21 mouse cellular contexts compared by ENCODE assay signal in the genomic region with DNA sequence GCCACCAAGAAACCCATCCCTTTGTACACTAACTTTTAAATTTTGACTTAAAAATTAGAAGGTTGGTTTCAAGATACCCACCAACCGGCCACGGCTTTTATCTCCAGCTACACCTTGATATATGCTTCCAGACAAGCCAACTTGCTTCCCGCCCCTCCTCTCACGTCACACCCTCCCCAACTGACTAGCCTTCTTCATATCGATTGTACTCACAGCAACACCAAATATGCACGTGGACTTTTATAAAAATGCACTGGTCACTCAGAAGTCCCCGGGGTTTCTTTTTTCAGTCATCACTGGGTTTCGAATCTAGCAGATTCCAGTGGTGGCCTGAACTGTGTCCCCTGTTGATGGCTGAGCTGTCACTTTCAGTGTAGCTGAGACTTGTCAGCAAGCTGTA. TPM values are rescaled to one million over a fixed set of nuclear protein-coding genes. Genes with fewer than 3 reads are reported as not detected.
A peak's percentile ranks its signal among the peaks of the same experiment; 100 is the strongest.
DNase-seq lines count a peak whose midpoint lies in the region; ATAC-seq lines count a peak whose summit lies in the region.
"Had no signal": no experiment of that assay in that cellular context is flagged by ENCODE, and none has a peak within 500 bp of the region (broad histone marks: within the 10 kb centered on the region; RNA-seq: fewer than 3 reads in every experiment).

No protein-coding gene starts in this region.

- WGBS in heart, embryonic 12.5 days: 60% methylated on average over 8 of the region's 8 CpGs
- WGBS in liver, embryonic 11.5 days: 42% methylated on average over 8 of the region's 8 CpGs

- no peak for DNase-seq in heart, adult 11 months
- peak; percentile 83 for DNase-seq in MEL-GATA-1-ER (ENCODE audit: extremely low read depth, low read depth)
- peak; percentile 60 for DNase-seq in liver, embryonic 11.5 days (ENCODE audit: low spot score)
- DNase-seq in spleen, postnatal 10 days (ENCODE audit: low spot score in 2 of 2): peak; percentile 60 to 79
- DNase-seq in left cerebral cortex, postnatal 25 days (ENCODE audit: low spot score in 2 of 2): no peak
- DNase-seq in gastrocnemius, postnatal 36 days: no peak
- DNase-seq in ovary, postnatal 14 days (ENCODE audit: low spot score): no peak
- DNase-seq: adrenal gland, adult 8-10 months; B cell, adult 2 months; cerebellum, adult 9-11 months; gastrocnemius, postnatal 25 days; kidney, adult 18-20 months; kidney, postnatal 36 days; thymus, postnatal 25 days had no signal

- H3K9ac ChIP-seq in heart, embryonic 12.5 days: no peak overlapping the region
- H3K9ac ChIP-seq in liver, embryonic 11.5 days (ENCODE audit: low read depth, low read length): peak overlapping the region; percentile 81
- H3K9ac ChIP-seq: embryonic facial prominence, embryonic 15.5 days had no signal

- ATAC-seq in heart, embryonic 12.5 days (ENCODE audit: insufficient number of reproducible peaks, low FRiP score): no peak
- ATAC-seq in liver, embryonic 11.5 days (replicated peaks; ENCODE audit: low FRiP score): peak; percentile 69
- ATAC-seq: hindbrain, embryonic 16.5 days; lung, postnatal 0 days had no signal

- H3K4me3 ChIP-seq in heart, embryonic 12.5 days: no peak overlapping the region
- peak overlapping the region; percentile 56 for H3K4me3 ChIP-seq in liver, embryonic 11.5 days (ENCODE audit: low read depth, low read length)
- H3K4me3 ChIP-seq: embryonic facial prominence, embryonic 15.5 days; megakaryocyte, embryonic 14.5 days had no signal

- peaks cover 3% of the 10 kb centered on the region; the same call in 1 of the 2 replicates for H3K4me1 ChIP-seq in heart, embryonic 12.5 days (replicated peaks)
- peaks cover 14% of the 10 kb centered on the region for H3K4me1 ChIP-seq in liver, embryonic 11.5 days (replicated peaks; ENCODE audit: control insufficient read depth, insufficient read depth, low read length)

- peak overlapping the region; percentile 47; the same call in 1 of the 2 replicates for H3K27ac ChIP-seq in heart, embryonic 12.5 days (ENCODE audit: poor library complexity, severe bottlenecking)
- H3K27ac ChIP-seq in liver, embryonic 11.5 days (ENCODE audit: low read depth, low read length): peak overlapping the region; percentile 96
- H3K27ac ChIP-seq: embryonic facial prominence, embryonic 15.5 days had no signal

- no peaks in the 10 kb centered on the region for H3K27me3 ChIP-seq in heart, embryonic 12.5 days (replicated peaks)
- H3K27me3 ChIP-seq in liver, embryonic 11.5 days (replicated peaks; ENCODE audit: control insufficient read depth, insufficient read depth, low read length): no peaks in the 10 kb centered on the region

- H3K9me3 ChIP-seq in heart, embryonic 12.5 days (replicated peaks): no peaks in the 10 kb centered on the region
- H3K9me3 ChIP-seq in liver, embryonic 11.5 days (ENCODE audit: control insufficient read depth, low read length): no peaks in the 10 kb centered on the region
- H3K9me3 ChIP-seq: embryonic facial prominence, embryonic 15.5 days; megakaryocyte, embryonic 14.5 days had no signal

- 0 out of 2 replicates have a peak overlapping the region, but pooled peaks have one; percentile 16 for H3K4me2 ChIP-seq in heart, embryonic 12.5 days
- H3K4me2 ChIP-seq in liver, embryonic 11.5 days: peak overlapping the region; percentile 62
- H3K4me2 ChIP-seq: embryonic facial prominence, embryonic 15.5 days had no signal

- no peaks in the 10 kb centered on the region for H3K36me3 ChIP-seq in heart, embryonic 12.5 days
- H3K36me3 ChIP-seq in liver, embryonic 11.5 days (ENCODE audit: control insufficient read depth, insufficient read depth, low read length): peaks cover 13% of the 10 kb centered on the region
- H3K36me3 ChIP-seq: embryonic facial prominence, embryonic 15.5 days had no signal

- intact Hi-C loops in left cerebral cortex, postnatal 25 days (cut with DNase I): no loop called here
- intact Hi-C loops in gastrocnemius, postnatal 36 days (cut with DNase I): no loop called here

RNA-seq across cellular contexts. Expression of a gene that starts 0.8 kb away (rescaled TPM):
- 22.9 and 26.7 TPM in 2 replicates for polyA plus RNA-seq in heart, embryonic 12.5 days (2016; fragmentation: Nextera tagmentation; extraction: Ambion mirVana)
- 263 and 274 TPM in 2 replicates for polyA plus RNA-seq in liver, embryonic 11.5 days (2014; fragmentation: Nextera tagmentation; extraction: Ambion mirVana)
- total RNA-seq in left cerebral cortex, postnatal 25 days (2021): under 1 TPM; 0.57 to 0.60 TPM
- not detected for total RNA-seq in gastrocnemius, postnatal 36 days (2021)
- total RNA-seq: gastrocnemius, postnatal 25 days had no signal

RNA-seq across cellular contexts. Expression of a gene that starts 4.5 kb away (rescaled TPM):
- polyA plus RNA-seq in heart, embryonic 12.5 days (2016; fragmentation: Nextera tagmentation; extraction: Ambion mirVana): 127 TPM in 2 replicates
- 169 and 174 TPM in 2 replicates for polyA plus RNA-seq in liver, embryonic 11.5 days (2014; fragmentation: Nextera tagmentation; extraction: Ambion mirVana)
- 10 to 100 TPM; 17.6 to 20.7 TPM for total RNA-seq in left cerebral cortex, postnatal 25 days (2021)
- total RNA-seq in gastrocnemius, postnatal 36 days (2021): 10 to 100 TPM; 10.7 to 15.2 TPM

RNA-seq across cellular contexts. Expression of a gene that starts 16.6 kb away (rescaled TPM):
- 8.3 and 11.5 TPM in 2 replicates for polyA plus RNA-seq in heart, embryonic 12.5 days (2016; fragmentation: Nextera tagmentation; extraction: Ambion mirVana)
- polyA plus RNA-seq in liver, embryonic 11.5 days (2014; fragmentation: Nextera tagmentation; extraction: Ambion mirVana): 5.4 and 8.1 TPM in 2 replicates
- 1 to 10 TPM; 7.9 to 8.6 TPM for total RNA-seq in left cerebral cortex, postnatal 25 days (2021)
- 10 to 100 TPM; 15.5 to 16.9 TPM for total RNA-seq in gastrocnemius, postnatal 36 days (2021)

RNA-seq across cellular contexts. Expression of a gene that starts 27.4 kb away (rescaled TPM):
- 0.19 TPM in 1 of 2 replicates, not detected in the other for polyA plus RNA-seq in heart, embryonic 12.5 days (2016; fragmentation: Nextera tagmentation; extraction: Ambion mirVana)
- polyA plus RNA-seq in liver, embryonic 11.5 days (2014; fragmentation: Nextera tagmentation; extraction: Ambion mirVana): not detected in 2 replicates
- under 1 TPM; 0.50 to 0.64 TPM for total RNA-seq in left cerebral cortex, postnatal 25 days (2021)
- not detected for total RNA-seq in gastrocnemius, postnatal 36 days (2021)
- polyA plus RNA-seq: heart, postnatal 0 days; limb, embryonic 11.5 days had no signal

RNA-seq across cellular contexts. Expression of a gene that starts 41.9 kb away (rescaled TPM):
- 27.8 and 28.9 TPM in 2 replicates for polyA plus RNA-seq in heart, embryonic 12.5 days (2016; fragmentation: Nextera tagmentation; extraction: Ambion mirVana)
- 30.7 and 33.3 TPM in 2 replicates for polyA plus RNA-seq in liver, embryonic 11.5 days (2014; fragmentation: Nextera tagmentation; extraction: Ambion mirVana)
- 10 to 100 TPM; 33.4 to 34.2 TPM for total RNA-seq in left cerebral cortex, postnatal 25 days (2021)
- 10 to 100 TPM; 24.2 to 24.7 TPM for total RNA-seq in gastrocnemius, postnatal 36 days (2021)

Comparison
In these comparisons a context has a peak if more than half of its experiments do, and no peak if none do; other contexts are left out.
1. DNase-seq: peak in MEL-GATA-1-ER (single experiment), liver, embryonic 11.5 days (single experiment) and spleen, postnatal 10 days (2 of 2); none in heart, adult 11 months (single experiment), left cerebral cortex, postnatal 25 days (0 of 2), gastrocnemius, postnatal 36 days (0 of 2) and ovary, postnatal 14 days (single experiment).